Mouse (Mus musculus) testis, adult 2 months (tissue): ENCODE measurements around the gene Get4.

ENCODE experiments used
- CTCF ChIP-seq: fragments of 200-500 bp; IDR thresholded peaks from 2 replicates; pipeline ENCODE4 v1.5.1; 2012; ENCODE audit warnings: low read depth, mild to moderate bottlenecking, inconsistent platforms, low read length, moderate library complexity; ENCODE audit not compliant: control insufficient read depth, insufficient read depth, insufficient replicate concordance
- POLR2A ChIP-seq: fragments of 200-500 bp; IDR thresholded peaks from 2 replicates; pipeline ENCODE4 v1.6.1; 2012; ENCODE audit warnings: low read depth, mild to moderate bottlenecking, inconsistent platforms, low read length, moderate library complexity; ENCODE audit not compliant: control insufficient read depth

DNA sequence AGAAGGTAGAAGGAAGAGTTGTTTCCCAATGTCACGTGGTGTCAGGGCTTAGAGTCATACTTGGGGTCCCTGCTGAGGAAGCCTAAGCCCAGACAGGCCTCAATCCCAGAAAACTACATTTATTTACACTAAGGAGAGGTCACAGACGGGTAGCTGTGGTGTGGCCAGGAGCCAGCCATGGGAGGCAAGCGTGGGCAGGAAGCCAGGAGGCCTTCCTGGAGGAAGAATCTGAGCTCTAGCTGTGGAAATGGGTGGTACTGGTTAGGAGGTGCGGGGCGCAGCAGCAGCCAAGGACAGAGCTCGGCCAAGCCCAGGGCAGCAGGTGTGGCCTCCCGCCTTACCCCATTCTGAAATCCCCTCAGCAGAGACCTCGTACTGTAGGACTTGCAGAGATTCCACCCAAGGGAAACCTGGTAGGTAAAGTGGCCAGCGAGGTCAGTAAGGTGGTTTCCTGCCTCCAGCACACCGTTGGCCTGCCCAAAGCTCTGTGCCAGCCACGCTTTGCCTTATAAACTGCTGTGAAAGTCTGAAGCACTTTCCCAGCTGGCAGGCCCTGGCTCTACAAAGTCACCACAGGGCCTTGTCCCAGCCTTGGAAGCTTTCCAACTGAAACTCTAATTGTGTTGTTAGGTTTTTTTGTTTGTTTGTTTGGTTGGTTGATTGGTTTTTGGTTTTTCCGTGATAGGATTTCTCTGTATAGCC, 63.0 kb downstream of the Get4 start:
- TF ChIP-seq POLR2A (no peak), CTCF (no peak)
